Mouse (Mus musculus) brain, embryonic 14.5 days (tissue): ENCODE measurements around the gene Spryd4.

Source experiments
- CTCF ChIP-seq: fragments of 200-500 bp; IDR thresholded peaks from 2 replicates; pipeline ENCODE4 v1.5.1; 2012; ENCODE audit warnings: inconsistent platforms, mild to moderate bottlenecking, moderate library complexity, borderline replicate concordance; ENCODE audit not compliant: insufficient read depth, insufficient read length; ENCODE audit errors: extremely low read depth
- POLR2A ChIP-seq: fragments of 200-500 bp; IDR thresholded peaks from 2 replicates; pipeline ENCODE4 v1.6.1; 2012; ENCODE audit warnings: mild to moderate bottlenecking, inconsistent platforms, borderline replicate concordance; ENCODE audit not compliant: poor library complexity, insufficient read depth, insufficient read length, severe bottlenecking; ENCODE audit errors: extremely low read depth

DNA sequence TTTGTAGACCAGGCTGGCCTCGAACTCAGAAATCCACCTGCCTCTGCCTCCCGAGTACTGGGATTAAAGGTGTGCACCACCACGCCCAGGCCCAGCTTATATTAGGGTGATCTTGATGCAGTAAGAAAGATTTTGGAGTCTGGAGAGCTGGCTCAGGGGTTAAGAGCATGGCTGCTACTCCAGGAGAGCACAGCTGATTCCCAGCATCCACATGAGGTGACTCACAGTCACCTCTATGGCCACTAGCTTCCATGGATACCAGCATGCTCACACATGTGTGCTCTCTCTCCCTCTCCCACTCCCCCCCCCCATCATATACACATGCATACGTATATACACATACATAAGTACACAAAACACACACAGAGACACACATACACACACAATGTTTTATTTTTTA lies 34.3 kb downstream of the Spryd4 start:
- no peak for TF ChIP-seq POLR2A
- no peak for TF ChIP-seq CTCF
